ENCODE assay signal across 7 mouse cellular contexts in genomic region chr11:78360125-78360788, GRCm38 (mm10). TPM values are rescaled to one million over a fixed set of nuclear protein-coding genes. Genes with fewer than 3 reads are reported as not detected.
A peak's percentile ranks its signal among the peaks of the same experiment; 100 is the strongest.
DNase-seq lines count a peak whose midpoint lies in the region; ATAC-seq and TF ChIP-seq lines count a peak whose summit lies in the region.

No protein-coding gene starts in this region.

- H3K9me3 ChIP-seq in hindbrain, postnatal 0 days (ENCODE audit: low read length) = no peaks in the 10 kb centered on the region

- no peaks in the 10 kb centered on the region for H3K27me3 ChIP-seq in hindbrain, postnatal 0 days (ENCODE audit: insufficient read depth, low read length)

- WGBS in hindbrain, postnatal 0 days = 11% methylated on average over 13 of the region's 13 CpGs

- H3K27ac ChIP-seq in hindbrain, postnatal 0 days = no peak overlapping the region

- H3K36me3 ChIP-seq in hindbrain, postnatal 0 days (ENCODE audit: insufficient read depth, low read length) = no peaks in the 10 kb centered on the region

- H3K4me3 ChIP-seq in hindbrain, postnatal 0 days (ENCODE audit: low read length) = peak overlapping the region; percentile 13; the same call in 1 of the 2 replicates

- ATAC-seq in hindbrain, postnatal 0 days = peak; percentile 62

- no peak overlapping the region for H3K9ac ChIP-seq in hindbrain, postnatal 0 days (replicated peaks; ENCODE audit: low read length)

- H3K4me2 ChIP-seq in hindbrain, postnatal 0 days (ENCODE audit: low read depth, low read length) = peak overlapping the region; percentile 45

- peak; percentile 81 for TF ChIP-seq CTCF in hindbrain, postnatal 0 days (IDR thresholded peaks at IDR 0.05; ENCODE audit: low read depth)

- DNase-seq in WW6 (ENCODE audit: low read depth, low spot score) = peak; percentile 79
- DNase-seq in cerebellum, adult 8-10 months = peak; percentile 68
- peak; percentile 79 for DNase-seq in forelimb bud, embryonic 11.5 days (ENCODE audit: low read depth, low spot score)
- peak; percentile 90 for DNase-seq in hindbrain, postnatal 0 days (ENCODE audit: low spot score)
- peak; percentile 58 to 60 for DNase-seq in left cerebral cortex, postnatal 36 days (ENCODE audit: low spot score in 2 of 2)
- DNase-seq in mesoderm, embryonic 11.5 days (ENCODE audit: low read depth, low spot score) = peak; percentile 76
- peak; percentile 63 to 84 for DNase-seq in spleen, adult 18-20 months

- no peaks in the 10 kb centered on the region for H3K4me1 ChIP-seq in hindbrain, postnatal 0 days (ENCODE audit: insufficient read depth, low read length)

- intact Hi-C loops in left cerebral cortex, postnatal 36 days (cut with DNase I) = loop anchor here (5.0 kb wide), 1 partner anchor 92 kb away; no protein-coding TSS in a partner anchor

RNA-seq across cellular contexts. Expression of gene Unc119, which starts 17.0 kb away (rescaled TPM):
- total RNA-seq in hindbrain, postnatal 0 days (2014; rRNA removed) = 125 and 154 TPM in 2 replicates
- polyA plus RNA-seq in hindbrain, postnatal 0 days (2015; fragmentation: Nextera tagmentation; extraction: Ambion mirVana) = 76.2 and 82.0 TPM in 2 replicates
- total RNA-seq in left cerebral cortex, postnatal 36 days (2021) = 10 to 100 TPM; 30.6 to 31.3 TPM

RNA-seq across cellular contexts. Expression of gene Foxn1, which starts 26.1 kb away (rescaled TPM):
- total RNA-seq in hindbrain, postnatal 0 days (2014; rRNA removed) = not detected in 2 replicates
- polyA plus RNA-seq in hindbrain, postnatal 0 days (2015; fragmentation: Nextera tagmentation; extraction: Ambion mirVana) = not detected in 2 replicates
- not detected for total RNA-seq in left cerebral cortex, postnatal 36 days (2021)

RNA-seq across cellular contexts. Expression of gene Pigs, which starts 32.0 kb away (rescaled TPM):
- total RNA-seq in hindbrain, postnatal 0 days (2014; rRNA removed) = 88.3 and 89.0 TPM in 2 replicates
- polyA plus RNA-seq in hindbrain, postnatal 0 days (2015; fragmentation: Nextera tagmentation; extraction: Ambion mirVana) = 105 TPM in 2 replicates
- total RNA-seq in left cerebral cortex, postnatal 36 days (2021) = 10 to 100 TPM; 64.4 to 68.5 TPM

RNA-seq across cellular contexts. Expression of gene Aldoc, which starts 37.5 kb away (rescaled TPM):
- 798 and 822 TPM in 2 replicates for total RNA-seq in hindbrain, postnatal 0 days (2014; rRNA removed)
- 693 and 762 TPM in 2 replicates for polyA plus RNA-seq in hindbrain, postnatal 0 days (2015; fragmentation: Nextera tagmentation; extraction: Ambion mirVana)
- total RNA-seq in left cerebral cortex, postnatal 36 days (2021) = 100 to 1,000 TPM; 746 to 852 TPM

RNA-seq across cellular contexts. Expression of gene Spag5, which starts 58.9 kb away (rescaled TPM):
- 26.7 and 31.4 TPM in 2 replicates for total RNA-seq in hindbrain, postnatal 0 days (2014; rRNA removed)
- 9.1 and 9.9 TPM in 2 replicates for polyA plus RNA-seq in hindbrain, postnatal 0 days (2015; fragmentation: Nextera tagmentation; extraction: Ambion mirVana)
- total RNA-seq in left cerebral cortex, postnatal 36 days (2021) = 10 to 100 TPM in 1 of 2 experiments, 1 to 10 TPM in 1; 7.3 to 13.8 TPM
